Mouse (Mus musculus) embryonic fibroblast, embryonic 13.5 days (primary cell): ENCODE data around the gene Gm10428. TPM values are rescaled to one million over a fixed set of nuclear protein-coding genes. Genes with fewer than 3 reads are reported as not detected.
A peak's percentile ranks its signal among the peaks of the same experiment; 100 is the strongest.

Experiments used
- H3K27ac ChIP-seq: 2 replicates; pipeline ENCODE4 v1.5.1; 2012; ENCODE audit warnings: low read length, control low read depth, inconsistent platforms; ENCODE audit not compliant: insufficient read depth
- H3K4me1 ChIP-seq: 2 replicates; pipeline ENCODE4 v1.6.1; 2011; ENCODE audit warnings: low read length; ENCODE audit not compliant: control insufficient read depth, insufficient read depth
- H3K4me3 ChIP-seq: 2 replicates; pipeline ENCODE4 v1.5.1; 2011; ENCODE audit warnings: mild to moderate bottlenecking, control low read depth, low read length; ENCODE audit not compliant: insufficient read depth
- CTCF ChIP-seq: IDR thresholded peaks from 2 replicates; pipeline ENCODE4 v1.5.1; 2011; ENCODE audit warnings: mild to moderate bottlenecking, control low read depth, low read length, moderate library complexity, borderline replicate concordance; ENCODE audit not compliant: insufficient read depth
- POLR2A ChIP-seq: IDR thresholded peaks from 2 replicates; pipeline ENCODE4 v1.6.1; 2011; ENCODE audit warnings: low read depth, mild to moderate bottlenecking, control low read depth, low read length, moderate library complexity
- polyA plus RNA-seq: library from polyadenylated mRNA; stranded (reverse); fragments of >200 nt; gene quantifications from 2 replicates; pipeline ENCODE4 v1.2.4, GENCODE M21; 2011; ENCODE audit warnings: low read depth; ENCODE audit not compliant: missing spikeins, insufficient read length

The Gm10428 gene
- not detected in 2 replicates for polyA plus RNA-seq

DNA sequence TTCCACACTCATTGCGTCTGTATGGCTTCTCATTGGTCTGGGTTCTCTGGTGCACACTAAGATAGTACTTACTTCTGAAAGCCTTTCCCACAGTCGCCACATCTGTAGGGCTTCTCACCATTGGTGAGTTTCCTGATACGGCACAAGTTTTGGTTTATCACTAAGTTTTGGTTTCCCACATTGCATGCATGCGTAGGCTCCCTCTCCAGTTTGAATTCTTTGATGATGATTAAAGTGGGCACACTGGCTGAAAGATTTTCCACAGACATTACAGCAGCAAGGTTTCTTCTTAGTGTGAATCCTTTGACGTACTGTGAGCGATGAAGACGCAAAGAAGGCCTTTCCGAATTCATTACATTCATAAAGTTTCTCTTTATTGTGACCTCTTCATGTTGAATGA, at the start of gene Gm10428:
Gene Gm10428 (plus strand): TSS at position 321 of the 400 bp plus-strand sequence.
- TF ChIP-seq CTCF (no peak), POLR2A (no peak)
- H3K4me3 ChIP-seq: no peak within 1 kb of the TSS
- no peak within 1 kb of the TSS for H3K27ac ChIP-seq
- no peaks in the 10 kb centered on the region for H3K4me1 ChIP-seq

DNA sequence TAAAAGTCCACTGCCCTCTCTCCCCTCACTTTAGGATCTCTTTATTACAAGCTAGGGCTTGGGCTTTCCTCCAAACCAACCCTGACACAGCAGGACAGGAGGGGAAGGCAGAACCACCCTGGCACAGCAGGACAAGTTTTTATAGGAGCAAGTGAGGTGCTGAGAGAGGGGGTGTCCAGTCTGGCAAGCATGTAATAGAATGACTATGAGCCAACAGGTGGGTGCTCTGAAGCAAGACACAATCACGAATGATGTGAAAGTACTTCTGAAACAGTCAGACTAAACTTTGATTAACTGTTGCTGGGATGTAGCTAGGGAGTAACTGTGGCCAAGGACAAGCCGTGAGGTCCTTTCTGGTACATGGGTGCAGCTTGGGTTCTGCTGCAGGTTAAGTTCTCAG, 46.8 kb upstream of the Gm10428 start:
- no peak overlapping the region for H3K4me3 ChIP-seq
- no peak for TF ChIP-seq CTCF
- no peak for TF ChIP-seq POLR2A
- H3K27ac ChIP-seq: no peak overlapping the region
- H3K4me1 ChIP-seq: no peaks in the 10 kb centered on the region

DNA sequence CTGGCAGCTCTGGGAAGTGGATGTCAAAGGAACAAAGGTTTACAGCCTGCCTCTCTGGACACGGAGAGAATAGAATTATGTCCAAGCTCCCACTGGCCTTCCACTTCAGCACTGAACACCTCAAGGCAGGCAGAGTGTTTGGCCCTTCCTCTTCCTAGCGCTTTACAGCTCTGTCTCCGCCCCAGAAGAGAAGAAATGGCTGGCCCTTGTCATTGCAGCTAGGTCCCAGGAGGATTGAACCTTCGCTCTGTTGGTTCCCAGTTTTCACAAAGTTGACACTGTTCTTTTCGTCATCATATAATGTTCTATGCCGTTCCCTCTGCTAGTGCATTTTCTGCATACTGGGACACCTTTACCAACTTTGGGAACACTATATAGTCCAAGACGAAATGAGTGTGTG, 44.6 kb upstream of the Gm10428 start:
- Histone ChIP-seq H3K4me3 (no peak overlapping the region), H3K27ac (no peak overlapping the region), H3K4me1 (no peaks in the 10 kb centered on the region)
- no peak for TF ChIP-seq POLR2A
- no peak for TF ChIP-seq CTCF

DNA sequence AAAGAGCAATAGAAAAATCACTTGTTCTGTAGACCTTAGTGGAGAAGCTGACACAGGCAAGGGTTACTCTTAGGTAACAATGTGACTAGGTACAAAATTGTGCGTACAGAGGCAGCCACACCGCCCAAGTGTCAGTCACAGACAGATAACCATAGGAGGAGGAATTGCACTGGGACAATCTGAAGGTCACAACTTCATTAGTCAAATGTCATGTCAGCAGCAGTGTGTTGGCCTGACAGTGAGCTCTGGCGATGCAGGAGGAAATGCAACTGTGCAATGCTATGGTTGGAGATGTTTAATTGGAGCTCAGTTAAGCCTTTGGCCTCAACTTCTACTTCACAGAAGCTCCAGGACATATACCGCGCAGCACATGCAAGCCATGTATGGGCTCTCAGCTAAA, 42.2 kb upstream of the Gm10428 start:
- Histone ChIP-seq H3K27ac (no peak overlapping the region), H3K4me3 (no peak overlapping the region), H3K4me1 (no peaks in the 10 kb centered on the region)
- TF ChIP-seq CTCF (no peak), POLR2A (no peak)

DNA sequence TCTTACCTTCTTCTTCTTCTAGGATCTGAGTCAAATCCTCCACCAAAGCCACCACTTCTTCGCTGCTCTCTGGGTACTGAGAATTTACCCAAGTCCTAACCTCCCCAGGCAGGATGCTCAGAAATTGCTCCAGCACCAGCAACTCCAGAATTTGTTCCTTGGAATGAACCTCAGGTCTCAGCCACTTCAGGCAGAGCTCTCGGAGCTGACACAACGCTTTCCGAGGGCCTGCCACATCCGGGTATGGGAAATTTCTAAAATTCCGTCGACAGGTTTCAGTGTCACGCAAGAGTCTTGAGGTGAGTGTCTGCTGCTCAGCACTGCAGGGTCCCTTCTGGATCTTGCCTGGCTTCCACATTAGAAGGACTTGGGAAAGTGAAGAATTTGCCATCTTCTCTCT, 24.6 kb upstream of the Gm10428 start:
- Histone ChIP-seq H3K4me3 (no peak overlapping the region), H3K27ac (no peak overlapping the region), H3K4me1 (peaks cover 5% of the 10 kb centered on the region)
- TF ChIP-seq POLR2A (no peak), CTCF (no peak)

DNA sequence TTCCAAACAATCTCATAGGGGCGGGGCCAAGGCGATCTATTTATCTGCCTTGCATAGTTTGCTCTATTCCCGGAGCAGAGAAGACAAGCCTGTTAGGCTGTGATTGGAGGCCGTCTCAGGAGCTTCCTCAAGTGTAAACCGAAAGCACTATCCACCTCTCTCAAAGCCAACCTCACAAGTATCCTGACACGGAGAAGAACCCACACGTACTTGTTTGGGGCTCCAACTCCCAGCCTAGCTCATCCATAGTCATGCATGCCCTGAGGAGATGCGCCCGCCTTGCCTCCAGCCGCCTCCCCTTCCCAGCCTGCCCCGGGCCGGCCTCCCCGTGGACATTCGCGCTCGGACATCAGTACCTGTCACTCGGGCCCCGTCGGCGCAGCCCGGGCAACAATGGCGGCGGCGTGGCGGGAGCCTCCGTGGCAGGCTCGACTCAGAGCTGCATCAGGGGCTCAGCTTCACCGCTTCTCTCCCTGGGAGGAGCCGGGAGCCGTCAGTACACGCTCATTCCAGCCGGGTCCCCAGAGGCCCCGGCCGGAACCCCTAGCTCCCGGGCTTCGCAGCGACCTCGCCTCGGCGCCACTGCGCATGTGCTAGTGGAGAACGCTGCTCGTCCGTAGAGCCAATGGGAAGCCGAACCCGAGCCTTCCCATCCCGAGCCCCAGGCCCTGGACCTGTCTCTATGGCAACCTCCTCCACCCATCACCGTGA, 21.4 kb upstream of the Gm10428 start, which contains the start of gene Zfp287:
Gene Zfp287 (minus strand): TSS at position 595 of the 711 bp plus-strand sequence.
- Histone ChIP-seq H3K4me3 (peak within 1 kb of the TSS; percentile 76), H3K27ac (peak within 1 kb of the TSS; percentile 24)
- TF ChIP-seq POLR2A (peak; percentile 80), CTCF (no peak)

DNA sequence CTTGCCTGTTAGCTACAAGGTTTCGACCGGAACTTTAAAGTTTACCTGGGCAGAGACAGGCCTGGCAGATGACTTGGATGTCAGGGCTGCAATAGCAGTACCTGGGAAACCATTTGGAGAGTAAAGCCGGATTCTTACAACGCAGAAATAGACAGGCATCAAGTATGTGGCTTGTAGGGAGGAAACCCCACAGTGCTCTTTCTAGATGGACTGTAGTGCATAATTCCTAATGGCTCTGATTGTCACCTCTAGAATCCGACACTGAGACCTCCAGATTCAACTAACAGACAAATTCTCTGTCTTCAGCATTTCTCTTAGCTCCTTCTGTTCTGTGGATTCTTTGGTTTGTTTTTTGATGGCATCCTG, 20.9 kb upstream of the Gm10428 start:
- no peak overlapping the region for H3K27ac ChIP-seq
- H3K4me1 ChIP-seq: peaks cover 5% of the 10 kb centered on the region
- no peak for TF ChIP-seq POLR2A
- no peak for TF ChIP-seq CTCF
- no peak overlapping the region for H3K4me3 ChIP-seq

More for the DNA sequence above, 21.4 kb upstream of the Gm10428 start, which contains the start of gene Zfp287:
- H3K4me1 ChIP-seq: peaks cover 5% of the 10 kb centered on the region

DNA sequence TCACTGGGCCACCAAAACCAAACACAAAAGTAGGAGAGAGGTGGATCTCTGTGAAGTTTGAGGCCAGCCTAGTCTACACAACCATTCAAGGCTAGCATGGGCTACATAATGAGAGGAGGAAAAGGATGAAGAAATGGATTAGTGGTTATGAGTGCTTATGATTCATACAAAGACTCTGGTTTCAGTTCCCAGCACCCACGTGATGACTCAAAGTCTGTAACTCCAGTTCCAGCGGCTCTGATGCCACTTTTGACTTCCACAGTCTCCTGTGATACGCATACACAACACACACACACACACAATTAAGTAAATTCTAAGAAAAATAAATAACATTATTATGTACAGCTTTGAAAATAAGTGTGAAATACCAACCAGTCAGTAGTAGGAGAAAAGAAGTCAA, 20.2 kb upstream of the Gm10428 start:
- H3K4me1 ChIP-seq: peaks cover 5% of the 10 kb centered on the region
- no peak overlapping the region for H3K4me3 ChIP-seq
- TF ChIP-seq POLR2A: no peak
- TF ChIP-seq CTCF: no peak
- no peak overlapping the region for H3K27ac ChIP-seq

DNA sequence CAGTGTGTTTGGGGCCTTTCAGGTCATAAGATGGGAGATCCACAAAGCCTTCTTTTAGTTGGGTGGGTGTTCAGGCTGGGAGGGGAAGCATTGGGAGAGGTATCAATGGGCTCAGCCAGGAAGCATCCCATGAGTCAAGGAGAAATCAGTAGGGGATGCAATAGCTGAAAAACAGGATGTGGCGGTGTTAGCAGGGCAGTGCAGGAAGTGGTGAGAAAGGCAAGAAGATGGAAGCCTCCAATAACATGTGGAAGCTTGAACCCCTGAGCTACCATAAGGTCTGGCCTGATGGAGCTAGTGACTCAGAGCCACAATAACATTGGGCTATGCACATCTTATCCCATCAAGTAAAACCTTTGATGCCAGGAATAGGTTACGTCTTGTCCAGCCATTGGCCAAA, 11.7 kb upstream of the Gm10428 start:
- Histone ChIP-seq H3K4me3 (no peak overlapping the region), H3K27ac (no peak overlapping the region), H3K4me1 (peaks cover 2% of the 10 kb centered on the region; the same call in 1 of the 2 replicates)
- TF ChIP-seq POLR2A (no peak), CTCF (no peak)

DNA sequence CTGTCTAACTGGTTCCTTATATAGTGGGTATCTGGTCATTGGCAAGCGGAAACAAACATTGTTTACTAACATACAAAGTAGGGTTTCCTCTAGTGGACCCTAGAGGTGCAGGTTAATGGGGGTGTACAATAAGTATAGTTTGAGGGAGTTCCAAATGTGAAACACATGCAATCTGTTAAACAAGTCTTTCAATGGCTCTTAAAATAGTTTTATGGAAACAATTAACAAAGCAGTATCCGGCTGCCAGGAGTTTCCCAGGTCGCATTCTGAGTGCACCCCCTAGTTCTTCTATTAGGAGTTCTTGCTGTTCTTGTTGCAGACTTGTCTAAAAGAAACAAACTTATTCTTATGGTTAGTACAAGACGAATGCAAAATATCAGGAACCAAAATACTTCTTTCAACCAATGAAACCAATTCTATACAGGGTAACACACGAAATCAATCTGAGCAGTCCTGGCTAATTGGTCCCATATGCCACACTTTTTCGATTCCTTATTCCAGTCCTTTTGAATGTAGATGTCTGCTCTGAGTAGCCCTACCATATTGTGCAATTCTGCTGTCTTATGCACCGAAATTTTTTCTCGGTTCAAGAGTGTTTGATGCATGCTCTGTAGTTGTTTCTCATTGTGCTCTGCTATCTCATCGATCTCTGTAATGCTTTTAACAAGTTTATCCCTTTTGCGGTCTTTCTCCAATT, 10.5 kb upstream of the Gm10428 start:
- Histone ChIP-seq H3K27ac (no peak overlapping the region), H3K4me1 (peaks cover 2% of the 10 kb centered on the region; the same call in 1 of the 2 replicates), H3K4me3 (no peak overlapping the region)
- no peak for TF ChIP-seq POLR2A
- TF ChIP-seq CTCF: no peak

GRCm38 (mm10) chr11:62744103-62744502, 8.8 kb upstream of the Gm10428 start:
- Histone ChIP-seq H3K4me3 (no peak overlapping the region), H3K27ac (no peak overlapping the region), H3K4me1 (peaks cover 2% of the 10 kb centered on the region; the same call in 1 of the 2 replicates)
- TF ChIP-seq CTCF (peak; percentile 82), POLR2A (no peak)
